Mouse (Mus musculus) heart, postnatal 0 days (tissue): ENCODE results near the gene Gm49510.

Experiments
- CTCF ChIP-seq: IDR thresholded peaks from 2 replicates; pipeline ENCODE4 v1.5.1; 2016; ENCODE audit warnings: antibody characterized with exemption, control low read depth, low read depth
- EP300 ChIP-seq: IDR thresholded peaks from 2 replicates; pipeline ENCODE4 v1.6.1; 2016; ENCODE audit warnings: antibody characterized with exemption, low read depth

- TF ChIP-seq CTCF (no peak), EP300 (no peak)
These were observed 28.5 kb downstream of the Gm49510 start for GRCm38 (mm10) chr15:78927788-78928457.
